Mouse (Mus musculus) kidney, postnatal 0 days (tissue): ENCODE measurements around the gene Plekhj1. TPM values are rescaled to one million over a fixed set of nuclear protein-coding genes. Genes with fewer than 3 reads are reported as not detected.

Source experiments
- ATAC-seq: fragments of 200-750 bp; cut with Nextera tagmentation; replicated peaks from 2 replicates; pipeline ENCODE4 v1.8.0; 2017; ENCODE audit warnings: low read depth, moderate number of reproducible peaks, moderate TSS enrichment, moderate library complexity; ENCODE audit not compliant: low FRiP score
- DNase-seq: peaks from one replicate; pipeline ENCODE4 v3.0.0-alpha.2; 2016; ENCODE audit warnings: low spot score
- H3K27ac ChIP-seq: fragments of 300-500 bp; sonication (generic); 2 replicates; pipeline ENCODE4 v1.5.1; 2014; ENCODE audit warnings: mild to moderate bottlenecking
- H3K27me3 ChIP-seq: fragments of 300-500 bp; sonication (generic); 2 replicates; pipeline ENCODE4 v1.6.1; 2014; ENCODE audit warnings: low read length, mixed read lengths; ENCODE audit not compliant: insufficient read depth
- H3K36me3 ChIP-seq: fragments of 300-500 bp; sonication (generic); 2 replicates; pipeline ENCODE4 v1.6.1; 2014; ENCODE audit warnings: low read length, mixed read lengths; ENCODE audit not compliant: insufficient read depth
- H3K4me1 ChIP-seq: fragments of 300-500 bp; sonication (generic); replicated peaks from 2 replicates; pipeline ENCODE4 v1.6.1; 2014; ENCODE audit warnings: antibody characterized with exemption, low read length, mixed read lengths; ENCODE audit not compliant: insufficient read depth
- H3K4me2 ChIP-seq: fragments of 300-500 bp; sonication (generic); 2 replicates; pipeline ENCODE4 v1.6.1; 2014; ENCODE audit warnings: mild to moderate bottlenecking, low read length, moderate library complexity, mixed read lengths
- H3K4me3 ChIP-seq: fragments of 300-500 bp; sonication (generic); replicated peaks from 2 replicates; pipeline ENCODE4 v1.5.1; 2014; ENCODE audit warnings: low read depth, low read length
- H3K9ac ChIP-seq: fragments of 300-500 bp; sonication (generic); 2 replicates; pipeline ENCODE4 v1.6.1; 2014; ENCODE audit warnings: low read depth, low read length
- H3K9me3 ChIP-seq: fragments of 300-500 bp; sonication (generic); replicated peaks from 2 replicates; pipeline ENCODE4 v1.6.1; 2016; ENCODE audit warnings: low read length, inconsistent platforms, mixed read lengths
- CTCF ChIP-seq: IDR thresholded peaks from 2 replicates; pipeline ENCODE4 v1.5.1; 2016; ENCODE audit warnings: antibody characterized with exemption, low read depth, mild to moderate bottlenecking, moderate library complexity
- WGBS: fragments of 180-500 bp; shearing (Covaris S2); extraction: QIAGEN DNeasy Blood & Tissue Kit; methylation state at CpG from one replicate; pipeline ENCODE4 v1.1.7; 2014; 5-methylcytosine and 5-hydroxymethylcytosine counted together
- polyA plus RNA-seq: library from polyadenylated mRNA; unstranded; fragments of >200 nt; fragmentation: Nextera tagmentation; extraction: Ambion mirVana; gene quantifications from 2 replicates; pipeline ENCODE4 v1.2.1, GENCODE M21; 2015

The Plekhj1 gene
- polyA plus RNA-seq, 1 experiment from 2014 or later = 83.7 TPM

DNA sequence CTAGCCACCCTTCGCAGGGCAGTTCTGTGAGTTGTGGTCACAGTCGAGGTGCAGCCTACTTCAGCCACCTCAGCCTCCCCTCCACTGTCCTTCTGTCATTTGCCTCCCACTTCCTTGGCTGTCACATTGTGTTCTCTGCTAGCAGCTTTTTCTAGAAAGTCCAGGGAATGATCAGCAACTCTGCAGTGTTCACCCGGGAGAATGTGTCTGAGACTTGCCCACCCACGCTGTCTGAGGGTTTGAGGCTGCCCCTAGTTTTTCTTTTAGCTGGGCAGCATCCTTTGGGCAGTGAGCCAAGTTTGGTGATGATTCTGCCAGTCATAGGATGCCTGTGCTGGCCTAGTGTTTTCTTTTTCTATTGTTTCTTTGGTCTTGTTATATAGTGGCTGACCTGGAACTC is 41.5 kb downstream of the Plekhj1 start:
- Histone ChIP-seq H3K27me3 (no peaks in the 10 kb centered on the region), H3K9me3 (no peaks in the 10 kb centered on the region), H3K36me3 (no peaks in the 10 kb centered on the region), H3K4me3 (no peak overlapping the region), H3K9ac (peak overlapping the region; percentile 83; the same call in 1 of the 2 replicates), H3K27ac (peak overlapping the region; percentile 13; the same call in 1 of the 2 replicates), H3K4me1 (peaks cover 35% of the 10 kb centered on the region), H3K4me2 (peak overlapping the region; percentile 85)
- DNase-seq = no peak
- WGBS = 51% methylated on average over 4 of the region's 4 CpGs
- TF ChIP-seq CTCF = no peak
- ATAC-seq = no peak

DNA sequence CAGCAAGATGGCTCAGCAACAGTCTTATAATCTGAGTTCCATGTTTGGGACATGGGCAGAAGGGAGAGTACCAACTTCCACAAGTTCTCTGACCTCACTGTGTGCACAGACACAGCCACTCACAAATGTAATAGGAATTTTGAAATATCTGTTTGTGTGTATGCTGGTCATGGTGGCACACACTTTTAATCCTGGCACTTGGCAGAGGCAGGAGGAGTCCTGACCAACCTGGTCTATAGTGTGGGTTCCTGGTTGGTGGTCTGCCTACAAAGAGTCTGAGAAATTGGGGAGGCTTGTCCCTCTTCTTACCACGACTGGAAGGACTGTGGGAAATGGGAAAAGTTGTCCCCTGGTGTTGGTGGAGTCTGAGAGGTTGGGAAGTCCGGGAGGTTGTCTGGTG is 41.9 kb downstream of the Plekhj1 start:
- H3K9me3 ChIP-seq = no peaks in the 10 kb centered on the region
- 52% methylated on average over 2 of the region's 2 CpGs for WGBS
- ATAC-seq (no peak), DNase-seq (no peak)
- no peaks in the 10 kb centered on the region for H3K36me3 ChIP-seq
- H3K27me3 ChIP-seq = no peaks in the 10 kb centered on the region
- H3K4me1 ChIP-seq = peaks cover 31% of the 10 kb centered on the region
- H3K9ac ChIP-seq = peak overlapping the region; percentile 83
- peak overlapping the region; percentile 86 for H3K4me3 ChIP-seq
- TF ChIP-seq CTCF = no peak
- no peak overlapping the region for H3K27ac ChIP-seq
- H3K4me2 ChIP-seq = peak overlapping the region; percentile 85

DNA sequence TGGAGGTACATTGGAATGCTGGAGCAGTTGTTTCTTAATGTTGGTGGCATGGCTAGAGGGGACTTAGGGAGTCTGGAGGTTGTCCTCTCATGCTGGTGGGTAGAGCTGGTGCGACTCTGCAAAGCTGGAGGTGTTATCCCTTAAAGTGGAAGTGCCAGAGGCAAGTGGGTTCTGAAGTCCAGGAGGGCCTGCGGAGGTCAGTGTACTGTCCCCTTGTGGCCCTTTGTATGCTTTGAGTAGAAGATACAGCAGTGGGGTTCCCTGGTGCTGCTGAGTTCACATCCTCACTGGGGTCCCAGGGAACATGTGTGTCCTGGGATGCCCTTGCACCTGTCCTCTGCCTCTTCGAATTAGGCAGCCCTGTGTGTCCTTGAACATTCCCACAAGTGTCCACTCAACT is 42.3 kb downstream of the Plekhj1 start:
- ATAC-seq (no peak), DNase-seq (peak; percentile 3)
- Histone ChIP-seq H3K36me3 (no peaks in the 10 kb centered on the region), H3K27me3 (no peaks in the 10 kb centered on the region), H3K4me2 (peak overlapping the region; percentile 85), H3K27ac (no peak overlapping the region), H3K9me3 (no peaks in the 10 kb centered on the region), H3K4me1 (peaks cover 29% of the 10 kb centered on the region), H3K9ac (peak overlapping the region; percentile 83), H3K4me3 (peak overlapping the region; percentile 86)
- 22% methylated on average over 3 of the region's 3 CpGs for WGBS
- peak; percentile 25; the same call in 1 of the 2 replicates for TF ChIP-seq CTCF

DNA sequence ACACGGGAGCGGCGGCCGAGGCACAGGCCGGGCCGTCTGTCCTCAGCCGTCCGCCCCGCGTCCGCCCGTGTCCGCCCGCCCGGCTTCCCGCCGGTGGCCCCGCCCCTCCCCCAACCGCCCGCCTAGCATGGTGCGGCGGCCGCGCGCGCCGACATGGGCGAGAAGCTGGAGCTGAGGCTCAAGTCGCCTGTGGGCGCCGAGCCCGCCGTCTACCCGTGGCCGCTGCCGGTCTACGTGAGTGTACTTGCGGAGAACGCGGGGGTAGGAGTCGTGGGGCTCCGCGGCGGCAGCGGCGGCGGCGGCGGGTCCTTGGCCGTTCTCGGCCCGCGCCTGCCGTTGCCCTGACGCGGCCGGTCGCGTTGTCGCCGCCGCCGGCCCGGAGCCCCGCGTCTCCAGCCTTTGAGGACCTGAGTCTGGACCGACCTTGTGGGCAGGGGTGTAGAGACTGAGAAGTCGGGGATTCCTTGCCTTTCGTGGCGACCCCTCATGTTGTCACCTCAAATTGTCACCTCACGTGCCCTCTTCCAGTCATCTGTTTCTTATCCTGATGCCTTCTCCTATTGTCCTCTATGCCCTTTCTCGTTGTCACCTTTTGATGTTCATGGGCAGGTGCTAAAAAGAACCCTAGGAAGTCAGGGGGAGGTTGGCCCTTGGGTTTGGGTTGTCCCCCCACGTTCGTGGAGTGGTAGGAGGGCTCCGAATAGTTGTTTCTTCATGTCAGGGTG is 43.0 kb downstream of the Plekhj1 start:
- peaks cover 24% of the 10 kb centered on the region for H3K4me1 ChIP-seq
- ATAC-seq = no peak
- WGBS = under 1% methylated on average over 63 of the region's 75 CpGs

DNA sequence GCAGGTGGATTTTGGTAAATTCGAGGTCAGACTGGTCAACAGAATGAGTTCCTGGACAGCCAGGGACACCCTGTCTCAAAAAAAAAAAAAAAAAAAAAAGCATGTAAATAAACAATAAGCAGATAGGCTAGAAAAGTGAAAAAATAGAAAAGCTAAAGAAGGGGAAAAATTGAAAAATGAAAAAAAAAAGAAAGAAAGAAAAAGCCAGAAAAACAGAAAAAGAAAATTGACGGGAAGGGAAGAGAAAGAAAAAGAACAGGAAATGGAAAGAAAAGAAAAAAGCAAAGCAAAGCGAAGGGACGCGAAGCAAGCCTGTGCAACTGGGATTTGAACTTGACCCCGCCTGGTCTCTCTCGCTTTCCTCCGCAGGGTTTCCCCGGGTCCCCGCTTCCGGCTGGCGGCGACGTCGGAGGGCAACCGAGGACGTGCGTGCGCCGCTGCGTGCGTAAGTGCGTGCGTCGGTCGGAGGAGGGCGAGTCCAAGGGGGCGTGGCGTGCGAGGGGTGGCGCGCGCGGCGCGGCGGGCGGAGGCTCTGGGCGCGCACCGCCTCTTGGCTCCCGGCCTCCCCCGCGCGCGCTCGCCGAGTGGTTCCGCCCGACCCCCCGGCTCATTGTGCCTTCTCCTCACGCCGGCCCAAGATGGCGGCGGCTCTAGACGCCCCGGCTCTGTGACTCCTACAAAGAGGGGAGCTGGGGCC is 43.7 kb downstream of the Plekhj1 start, which contains the start of gene Dot1l:
Gene Dot1l, plus strand, starts transcription at position 613 of the 697 bp plus-strand sequence.
- WGBS = under 1% methylated on average over 46 of the region's 57 CpGs
- 0 out of 2 replicates have a peak, but pooled peaks have one; percentile 13 for TF ChIP-seq CTCF

More for the DNA sequence above, 43.0 kb downstream of the Plekhj1 start:
- peak overlapping the region; percentile 83 for H3K9ac ChIP-seq
- H3K27me3 ChIP-seq = no peaks in the 10 kb centered on the region
- H3K36me3 ChIP-seq = no peaks in the 10 kb centered on the region
- no peak for DNase-seq
- H3K27ac ChIP-seq = peak overlapping the region; percentile 69
- peak overlapping the region; percentile 86 for H3K4me3 ChIP-seq
- no peak for TF ChIP-seq CTCF
- peak overlapping the region; percentile 85 for H3K4me2 ChIP-seq
- no peaks in the 10 kb centered on the region for H3K9me3 ChIP-seq

DNA sequence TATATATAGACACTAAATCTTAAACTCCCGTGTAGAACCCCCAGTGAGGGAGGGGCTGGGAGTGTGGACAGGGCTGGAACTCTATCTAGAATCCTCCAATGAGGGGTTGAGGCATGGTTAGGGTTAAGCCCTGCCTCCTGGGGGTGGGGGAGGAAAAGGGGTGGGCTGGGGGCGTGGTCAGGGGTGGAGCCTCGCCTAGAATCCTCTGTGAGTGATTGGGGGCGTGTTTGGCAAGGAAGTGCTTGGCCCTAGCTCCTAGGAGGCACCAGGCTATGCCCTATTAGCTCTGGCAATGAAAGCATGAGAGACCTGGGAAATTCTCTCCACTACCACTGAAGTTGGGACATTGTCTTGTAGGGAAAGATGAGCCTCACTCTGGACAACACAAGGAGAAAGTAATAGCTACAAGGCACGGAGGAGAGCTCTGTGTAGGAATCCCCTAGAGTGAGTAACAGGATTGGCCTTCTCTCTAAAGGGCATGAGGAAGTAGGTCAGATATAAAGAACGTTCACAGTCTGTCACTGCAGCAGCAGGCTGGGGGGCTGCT is 46.3 kb downstream of the Plekhj1 start:
- Histone ChIP-seq H3K4me1 (peaks cover 20% of the 10 kb centered on the region), H3K9ac (no peak overlapping the region), H3K27me3 (no peaks in the 10 kb centered on the region), H3K27ac (peak overlapping the region; percentile 86), H3K4me3 (peak overlapping the region; percentile 11; the same call in 1 of the 2 replicates), H3K4me2 (peak overlapping the region; percentile 53), H3K36me3 (no peaks in the 10 kb centered on the region), H3K9me3 (no peaks in the 10 kb centered on the region)
- under 1% methylated on average over 6 of the region's 6 CpGs for WGBS
- ATAC-seq (peak; percentile 57), DNase-seq (peak; percentile 92)
- no peak for TF ChIP-seq CTCF

More for the DNA sequence above, 43.7 kb downstream of the Plekhj1 start, which contains the start of gene Dot1l:
- Histone ChIP-seq H3K36me3 (no peaks in the 10 kb centered on the region), H3K27me3 (no peaks in the 10 kb centered on the region), H3K9me3 (no peaks in the 10 kb centered on the region), H3K9ac (peak within 1 kb of the TSS; percentile 83), H3K27ac (peak within 1 kb of the TSS; percentile 69), H3K4me3 (peak within 1 kb of the TSS; percentile 86), H3K4me1 (peaks cover 24% of the 10 kb centered on the region), H3K4me2 (peak within 1 kb of the TSS; percentile 85)
- ATAC-seq (peak; percentile 86), DNase-seq (peak; percentile 99)
